Mouse (Mus musculus) forelimb bud, embryonic 11.5 days (tissue): ENCODE measurements at regions not wholly inside any gene's neighbourhood (a gene's known extent, or its start where the extent isn't known, plus 50 kb on each side); places are given as distances from the start of the nearest gene placed in this dataset.

Experiments
- DNase-seq: peaks from one replicate; pipeline ENCODE4 v3.0.0-alpha.2; 2012; ENCODE audit warnings: low read depth, low spot score

DNA sequence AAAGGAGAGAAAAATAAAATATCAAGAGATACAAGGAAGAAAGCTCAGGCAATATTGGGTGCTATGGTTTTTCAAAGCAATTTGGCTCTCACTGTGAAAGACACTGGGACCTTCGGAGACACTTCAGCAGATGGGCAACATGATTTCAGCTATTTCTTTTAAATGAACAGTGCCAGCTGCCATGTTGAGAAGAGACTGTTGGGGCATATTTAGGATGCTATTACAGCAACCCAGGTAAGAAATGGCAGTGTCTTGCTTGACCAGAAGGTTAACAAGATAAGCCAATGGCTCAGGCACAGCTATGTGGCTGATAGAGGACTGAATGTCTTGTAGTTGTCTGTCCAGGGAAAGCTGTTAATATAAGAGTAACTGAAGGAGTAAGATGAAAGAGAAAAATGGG is 348.6 kb downstream of the Ankrd7 start:
- no peak for DNase-seq

- DNase-seq: no peak
Measured at GRCm38 (mm10) chr6:19215124-19215523, 349.0 kb downstream of the Ankrd7 start.

DNA sequence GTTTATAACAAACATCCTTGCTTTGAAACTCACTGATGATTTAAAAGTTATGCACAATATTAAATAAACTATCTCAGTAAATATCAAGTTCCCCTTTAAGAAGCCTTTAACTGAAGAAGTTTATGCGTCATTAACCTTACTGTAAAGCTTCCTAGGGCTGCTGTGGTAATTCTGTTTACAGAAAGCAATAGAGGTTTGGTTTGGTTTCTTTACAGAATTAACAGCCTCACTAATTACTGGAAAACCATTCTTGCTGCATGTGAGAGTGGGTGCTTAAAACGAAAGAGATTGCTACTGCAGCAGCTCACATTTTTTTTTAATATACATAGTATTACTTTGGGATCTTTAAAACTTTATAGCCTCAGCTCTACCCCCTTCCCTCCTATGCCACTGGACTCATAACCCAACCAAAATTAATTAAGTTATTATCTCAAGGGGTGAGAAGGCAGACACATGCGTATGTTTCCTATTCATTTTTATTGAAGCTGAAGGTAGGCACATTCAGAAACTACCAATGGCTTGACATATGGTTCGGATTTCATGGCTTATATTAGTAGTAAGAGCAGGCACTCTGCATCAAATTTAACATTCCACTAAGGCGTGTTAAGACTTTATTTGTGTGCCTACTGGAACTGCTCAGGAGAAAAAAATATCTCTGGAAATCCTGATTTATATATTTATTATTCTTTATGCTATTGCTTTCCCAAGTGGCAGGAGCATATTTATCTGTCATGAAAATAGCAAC is 398.1 kb downstream of the Ankrd7 start:
- DNase-seq: peak; percentile 4

- no peak for DNase-seq
Measured at GRCm38 (mm10) chr6:19273207-19273606, 407.1 kb downstream of the Ankrd7 start.

- no peak for DNase-seq
Measured at GRCm38 (mm10) chr6:19282682-19283333, 416.7 kb downstream of the Ankrd7 start.

DNA sequence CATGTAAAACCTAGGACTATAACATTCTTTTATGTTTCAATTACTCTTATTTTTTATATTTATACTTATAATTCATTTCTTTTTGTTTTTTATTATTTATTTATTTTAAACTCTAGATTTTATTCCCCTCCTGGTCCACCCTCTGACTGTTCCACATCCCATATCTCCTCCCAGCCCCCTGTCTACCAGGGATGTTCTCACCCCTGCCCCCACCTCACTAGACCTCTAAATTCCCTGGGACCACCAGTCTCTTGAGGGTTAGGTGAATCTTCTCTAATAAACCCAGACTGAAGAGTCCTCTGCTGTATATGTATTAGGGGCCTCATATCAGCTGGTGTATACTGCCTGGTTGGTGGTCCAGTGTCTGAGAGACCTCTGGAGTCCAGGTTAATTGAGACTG is 466.5 kb downstream of the Ankrd7 start:
- DNase-seq: no peak

GRCm38 (mm10) chr6:19335653-19336052 is 469.5 kb downstream of the Ankrd7 start:
- DNase-seq: no peak

DNA sequence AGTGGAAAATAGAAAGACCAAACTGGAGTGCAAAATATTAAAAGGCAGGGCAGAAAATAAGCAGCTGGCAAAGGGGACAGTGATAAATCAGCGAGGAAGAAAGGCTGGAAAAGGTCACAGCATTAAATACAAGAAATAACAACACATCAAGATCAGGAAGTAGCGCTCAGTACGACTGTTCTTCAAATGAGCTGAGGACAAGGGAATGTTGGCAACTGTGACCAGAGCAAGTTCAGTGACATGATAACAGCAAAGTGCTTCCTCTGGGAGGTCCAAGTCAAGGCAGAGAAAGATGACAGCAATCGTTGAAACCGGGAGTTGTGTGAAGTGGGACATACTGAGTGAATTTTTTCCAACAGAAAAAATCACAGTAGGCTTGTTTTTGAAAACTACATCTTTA is 472.4 kb downstream of the Ankrd7 start:
- no peak for DNase-seq
